Mouse (Mus musculus): ENCODE measurements around the gene Tnfsf12. TPM values are rescaled to one million over a fixed set of nuclear protein-coding genes. Genes with fewer than 3 reads are reported as not detected.
A peak's percentile ranks its signal among the peaks of the same experiment; 100 is the strongest.

Gene Tnfsf12
- polyA plus RNA-seq, 1 experiment: 7.1 TPM

DNA sequence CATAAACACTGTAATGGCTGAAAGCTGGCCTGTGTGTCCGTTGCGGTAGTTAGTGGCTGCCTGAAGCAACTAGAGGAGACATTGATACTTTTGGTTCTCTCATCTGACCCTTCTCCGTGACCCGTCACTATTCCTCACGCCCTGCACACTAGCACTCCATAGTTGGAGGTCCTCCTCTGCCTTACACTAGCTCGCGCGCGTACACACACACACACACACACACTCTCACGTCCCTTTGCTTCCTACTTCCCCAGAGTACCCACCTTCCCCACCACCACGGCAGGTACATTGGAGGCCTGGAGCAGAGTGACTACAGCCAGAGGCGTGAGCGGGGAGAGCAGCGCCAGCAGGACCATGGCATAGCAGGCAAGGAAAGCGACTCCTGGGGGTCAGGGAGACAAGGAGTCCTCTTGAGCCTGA lies 38.2 kb downstream of the Tnfsf12 start:
- Histone ChIP-seq H3K4me1 (ENCODE audit: control insufficient read depth, insufficient read depth, low read length) (no peaks in the 10 kb centered on the region; the same call in 1 of the 2 replicates), H3K27ac (ENCODE audit: control insufficient read depth, insufficient read depth, low read depth, low read length, poor library complexity) (no peak overlapping the region), H3K4me3 (replicated peaks; ENCODE audit: control insufficient read depth, low read depth, low read length) (no peak overlapping the region)
- no peak for TF ChIP-seq CTCF (IDR thresholded peaks at IDR 0.05; ENCODE audit: control insufficient read depth, insufficient read depth, low read length)
- TF ChIP-seq POLR2A (IDR thresholded peaks at IDR 0.05; ENCODE audit: borderline replicate concordance, control insufficient read depth, low read depth, low read length): no peak
- 83% methylated on average over 15 of the region's 15 CpGs for WGBS

DNA sequence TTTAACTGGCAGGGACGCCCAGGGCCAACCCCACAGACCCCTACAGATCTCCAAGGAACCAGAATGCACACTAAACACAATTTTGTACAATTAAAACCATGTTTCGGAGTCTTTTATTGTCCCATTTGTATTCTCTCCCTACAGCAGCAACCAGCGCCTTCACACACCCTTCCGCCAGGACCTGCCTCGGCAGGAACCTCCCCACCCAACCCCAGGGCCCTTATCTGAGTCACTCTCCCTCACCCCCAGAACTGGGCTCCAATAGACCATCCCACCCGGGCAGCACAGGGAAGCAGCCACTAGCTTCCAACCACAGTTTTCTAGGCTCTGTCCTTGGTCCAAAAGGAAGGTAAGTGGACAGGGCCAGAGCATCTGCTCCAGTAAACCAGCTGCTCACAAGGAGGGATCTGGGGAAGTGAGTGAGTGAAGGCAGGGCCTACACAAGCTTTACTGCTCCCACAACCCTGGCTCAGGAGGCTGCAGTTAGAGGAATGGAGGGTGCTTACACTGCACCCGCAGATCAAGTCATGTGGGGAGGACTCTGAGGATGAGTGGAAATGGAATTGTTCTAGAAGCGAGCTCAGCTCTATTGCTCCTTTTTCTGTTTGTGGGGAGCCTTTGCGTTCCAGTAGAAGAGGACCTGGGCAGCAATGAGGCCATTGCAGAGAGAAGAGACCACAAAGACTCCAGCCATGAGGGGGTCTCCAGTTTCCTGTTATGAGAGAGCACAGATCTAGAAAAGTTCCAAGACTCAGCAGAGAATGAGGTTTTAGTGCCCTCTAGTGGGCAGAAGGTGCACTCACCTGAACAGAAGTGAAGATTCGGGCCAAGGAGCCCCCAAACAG lies 38.8 kb downstream of the Tnfsf12 start:
- Histone ChIP-seq H3K27ac (ENCODE audit: control insufficient read depth, insufficient read depth, low read depth, low read length, poor library complexity) (no peak overlapping the region), H3K4me3 (replicated peaks; ENCODE audit: control insufficient read depth, low read depth, low read length) (no peak overlapping the region), H3K4me1 (ENCODE audit: control insufficient read depth, insufficient read depth, low read length) (no peaks in the 10 kb centered on the region; the same call in 1 of the 2 replicates)
- TF ChIP-seq CTCF (IDR thresholded peaks at IDR 0.05; ENCODE audit: control insufficient read depth, insufficient read depth, low read length): peak; percentile 78
- no peak for TF ChIP-seq POLR2A (IDR thresholded peaks at IDR 0.05; ENCODE audit: borderline replicate concordance, control insufficient read depth, low read depth, low read length)
- 59% methylated on average over 10 of the region's 10 CpGs for WGBS

DNA sequence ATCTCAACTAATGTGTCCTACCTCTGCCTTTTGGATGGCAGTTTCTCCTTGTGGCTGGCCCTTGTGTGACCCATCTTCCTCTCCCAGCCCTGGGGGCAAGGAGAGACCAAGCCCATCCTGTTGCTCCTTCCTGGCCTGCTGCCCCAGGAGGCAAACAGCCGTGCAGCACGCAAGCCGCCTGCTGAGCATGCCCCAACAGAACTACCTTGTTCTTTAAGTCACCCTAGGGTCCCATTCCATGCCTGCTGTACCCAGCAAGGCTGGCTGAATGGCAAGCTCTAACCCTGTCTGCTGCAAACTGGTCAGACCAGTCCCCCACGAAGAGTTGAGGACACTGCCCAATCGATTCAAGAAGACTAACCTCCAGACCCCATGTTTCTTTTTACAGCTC lies 39.6 kb downstream of the Tnfsf12 start:
- Histone ChIP-seq H3K4me1 (ENCODE audit: control insufficient read depth, insufficient read depth, low read length) (no peaks in the 10 kb centered on the region; the same call in 1 of the 2 replicates), H3K27ac (ENCODE audit: control insufficient read depth, insufficient read depth, low read depth, low read length, poor library complexity) (no peak overlapping the region), H3K4me3 (replicated peaks; ENCODE audit: control insufficient read depth, low read depth, low read length) (no peak overlapping the region)
- WGBS: 87% methylated on average over 5 of the region's 5 CpGs
- TF ChIP-seq POLR2A (IDR thresholded peaks at IDR 0.05; ENCODE audit: borderline replicate concordance, control insufficient read depth, low read depth, low read length): no peak
- TF ChIP-seq CTCF (IDR thresholded peaks at IDR 0.05; ENCODE audit: control insufficient read depth, insufficient read depth, low read length): no peak

DNA sequence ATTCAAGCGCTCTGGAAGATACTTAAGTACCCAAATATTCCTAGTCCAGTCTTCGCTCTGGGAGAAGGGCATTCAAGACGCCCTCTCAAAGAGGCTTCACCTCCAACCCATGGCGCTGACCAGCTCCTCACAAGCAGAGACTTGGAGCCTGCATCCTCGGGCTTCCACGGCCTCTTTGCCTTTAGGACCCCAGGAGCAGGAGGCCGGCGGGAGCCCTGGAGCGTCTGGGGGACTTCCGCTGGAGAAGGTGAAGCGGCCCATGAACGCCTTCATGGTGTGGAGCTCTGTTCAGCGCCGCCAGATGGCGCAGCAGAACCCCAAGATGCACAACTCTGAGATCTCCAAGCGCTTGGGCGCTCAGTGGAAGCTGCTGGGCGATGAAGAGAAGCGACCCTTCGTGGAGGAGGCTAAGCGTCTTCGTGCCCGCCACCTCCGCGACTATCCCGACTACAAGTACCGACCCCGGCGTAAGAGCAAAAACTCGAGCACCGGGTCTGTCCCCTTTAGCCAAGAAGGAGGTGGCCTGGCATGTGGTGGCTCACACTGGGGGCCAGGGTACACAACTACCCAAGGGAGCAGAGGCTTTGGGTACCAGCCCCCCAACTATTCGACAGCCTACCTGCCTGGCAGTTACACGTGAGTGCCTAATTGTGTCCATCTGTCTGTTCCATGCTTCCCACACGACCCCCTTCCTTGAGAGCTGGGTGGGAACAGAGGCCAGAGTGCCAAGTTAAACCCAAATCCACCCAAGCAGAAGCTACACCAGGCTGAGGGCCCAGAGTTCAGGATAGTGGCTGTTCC lies 40.2 kb downstream of the Tnfsf12 start, which contains the start of gene Sox15:
Sox15 (plus strand) TSS at position 51 of the 801 bp plus-strand sequence.
- Histone ChIP-seq H3K4me1 (ENCODE audit: control insufficient read depth, insufficient read depth, low read length) (no peaks in the 10 kb centered on the region; the same call in 1 of the 2 replicates), H3K4me3 (replicated peaks; ENCODE audit: control insufficient read depth, low read depth, low read length) (no peak within 1 kb of the TSS), H3K27ac (ENCODE audit: control insufficient read depth, insufficient read depth, low read depth, low read length, poor library complexity) (peak within 1 kb of the TSS; percentile 9; the same call in 1 of the 2 replicates)
- TF ChIP-seq CTCF (IDR thresholded peaks at IDR 0.05; ENCODE audit: control insufficient read depth, insufficient read depth, low read length) (peak; percentile 71), POLR2A (IDR thresholded peaks at IDR 0.05; ENCODE audit: borderline replicate concordance, control insufficient read depth, low read depth, low read length) (no peak)
- 57% methylated on average over 34 of the region's 34 CpGs for WGBS

DNA sequence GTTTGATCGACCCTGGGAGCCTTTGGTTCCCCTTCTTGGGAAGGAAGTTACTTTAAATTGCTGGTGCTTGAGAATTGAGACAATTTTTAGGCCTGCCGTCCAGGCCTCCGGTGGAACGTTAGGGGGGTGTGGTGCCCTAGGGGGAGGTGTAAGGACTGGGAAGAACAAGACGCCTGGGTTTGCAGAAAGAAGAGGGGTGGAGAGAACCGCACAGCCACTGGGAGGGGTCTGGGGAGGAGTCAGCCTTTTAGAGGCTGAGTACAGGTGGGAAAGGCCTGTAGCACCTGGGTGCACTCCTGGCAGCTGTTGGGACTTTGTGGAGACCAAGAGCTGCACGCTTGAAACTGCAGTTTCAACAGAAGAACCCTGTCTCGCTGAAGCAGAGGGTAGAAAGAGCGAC lies 40.9 kb downstream of the Tnfsf12 start:
- Histone ChIP-seq H3K4me3 (replicated peaks; ENCODE audit: control insufficient read depth, low read depth, low read length) (no peak overlapping the region), H3K27ac (ENCODE audit: control insufficient read depth, insufficient read depth, low read depth, low read length, poor library complexity) (peak overlapping the region; percentile 8; the same call in 1 of the 2 replicates), H3K4me1 (ENCODE audit: control insufficient read depth, insufficient read depth, low read length) (no peaks in the 10 kb centered on the region; the same call in 1 of the 2 replicates)
- WGBS: 37% methylated on average over 9 of the region's 9 CpGs
- TF ChIP-seq CTCF (IDR thresholded peaks at IDR 0.05; ENCODE audit: control insufficient read depth, insufficient read depth, low read length) (no peak), POLR2A (IDR thresholded peaks at IDR 0.05; ENCODE audit: borderline replicate concordance, control insufficient read depth, low read depth, low read length) (no peak)

DNA sequence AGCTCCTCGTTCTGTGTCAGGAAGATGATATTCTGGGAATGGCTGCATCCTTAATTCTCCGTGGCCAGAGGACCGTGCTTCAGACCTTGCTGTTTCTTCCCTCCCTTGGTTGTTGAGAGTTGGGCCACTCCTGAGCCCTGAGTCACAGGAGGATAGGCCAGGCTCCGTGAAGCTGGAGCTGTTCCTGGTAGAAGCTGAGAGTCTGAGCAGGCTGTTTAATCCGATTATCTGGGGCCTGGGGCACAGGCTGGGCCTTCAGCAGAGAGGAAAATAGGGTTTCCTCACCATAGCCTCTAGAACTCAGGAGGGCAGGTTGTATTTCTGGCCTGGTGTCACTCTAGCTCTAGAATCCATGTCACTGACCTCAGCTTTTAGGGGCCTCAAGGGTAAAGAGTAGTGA lies 42.2 kb downstream of the Tnfsf12 start:
- Histone ChIP-seq H3K4me3 (replicated peaks; ENCODE audit: control insufficient read depth, low read depth, low read length) (no peak overlapping the region), H3K27ac (ENCODE audit: control insufficient read depth, insufficient read depth, low read depth, low read length, poor library complexity) (no peak overlapping the region), H3K4me1 (ENCODE audit: control insufficient read depth, insufficient read depth, low read length) (no peaks in the 10 kb centered on the region; the same call in 1 of the 2 replicates)
- TF ChIP-seq CTCF (IDR thresholded peaks at IDR 0.05; ENCODE audit: control insufficient read depth, insufficient read depth, low read length) (no peak), POLR2A (IDR thresholded peaks at IDR 0.05; ENCODE audit: borderline replicate concordance, control insufficient read depth, low read depth, low read length) (no peak)
- WGBS: 88% methylated on average over 5 of the region's 5 CpGs

DNA sequence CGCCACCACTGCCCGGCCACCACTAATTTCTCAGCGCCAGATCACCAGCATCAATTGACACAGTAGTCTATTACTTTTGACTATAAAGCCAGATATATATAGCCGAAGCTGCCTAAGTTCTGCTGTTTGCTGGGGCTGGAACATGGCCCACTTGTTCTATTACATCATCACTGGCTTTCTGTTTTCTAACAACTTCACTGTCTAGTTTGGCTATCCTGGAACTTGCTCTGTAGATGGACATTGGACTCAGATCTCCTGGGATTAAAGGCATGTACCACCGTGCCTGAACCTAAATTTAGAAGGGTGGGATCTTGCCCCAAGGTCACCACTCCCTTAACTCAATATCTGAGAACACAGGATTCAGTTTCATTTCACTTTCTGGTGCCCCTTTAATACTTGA lies 49.8 kb downstream of the Tnfsf12 start:
- TF ChIP-seq CTCF (IDR thresholded peaks at IDR 0.05; ENCODE audit: control insufficient read depth, insufficient read depth, low read length): no peak
- no peak for TF ChIP-seq POLR2A (IDR thresholded peaks at IDR 0.05; ENCODE audit: borderline replicate concordance, control insufficient read depth, low read depth, low read length)
- Histone ChIP-seq H3K27ac (ENCODE audit: control insufficient read depth, insufficient read depth, low read depth, low read length, poor library complexity) (no peak overlapping the region), H3K4me3 (replicated peaks; ENCODE audit: control insufficient read depth, low read depth, low read length) (no peak overlapping the region), H3K4me1 (ENCODE audit: control insufficient read depth, insufficient read depth, low read length) (no peaks in the 10 kb centered on the region)
- 86% methylated on average over 5 of the region's 5 CpGs for WGBS

Other genes with a start within 250 kb of the Tnfsf12 start
- gene Dnah2, start 146.7 kb downstream of the Tnfsf12 start, polyA plus RNA-seq (2011; ENCODE audit: insufficient read depth, insufficient read length, low replicate concordance, missing spikeins): 0.90 and 1.4 TPM in 2 replicates
- gene Efnb3, start 135.6 kb downstream of the Tnfsf12 start, polyA plus RNA-seq (2011; ENCODE audit: insufficient read depth, insufficient read length, low replicate concordance, missing spikeins): 1.9 and 2.2 TPM in 2 replicates
- 28.1 and 36.2 TPM in 2 replicates for gene Wrap53, start 115.6 kb downstream of the Tnfsf12 start, polyA plus RNA-seq (2011; ENCODE audit: insufficient read depth, insufficient read length, low replicate concordance, missing spikeins)
- 34.5 and 71.7 TPM in 2 replicates for gene Trp53, start 115.5 kb downstream of the Tnfsf12 start, polyA plus RNA-seq (2011; ENCODE audit: insufficient read depth, insufficient read length, low replicate concordance, missing spikeins)
- 12.1 and 16.9 TPM in 2 replicates for gene Atp1b2, start 89.9 kb downstream of the Tnfsf12 start, polyA plus RNA-seq (2011; ENCODE audit: insufficient read depth, insufficient read length, low replicate concordance, missing spikeins)
- gene Shbg, start 77.9 kb downstream of the Tnfsf12 start, polyA plus RNA-seq (2011; ENCODE audit: insufficient read depth, insufficient read length, low replicate concordance, missing spikeins): not detected in 2 replicates
- gene Sat2, start 73.8 kb downstream of the Tnfsf12 start, polyA plus RNA-seq (2011; ENCODE audit: insufficient read depth, insufficient read length, low replicate concordance, missing spikeins): 1.4 and 2.4 TPM in 2 replicates
- gene Fxr2, start 62.9 kb downstream of the Tnfsf12 start, polyA plus RNA-seq (2011; ENCODE audit: insufficient read depth, insufficient read length, low replicate concordance, missing spikeins): 32.3 and 66.3 TPM in 2 replicates
- gene Sox15, start 40.5 kb downstream of the Tnfsf12 start, polyA plus RNA-seq (2011; ENCODE audit: insufficient read depth, insufficient read length, low replicate concordance, missing spikeins): not detected in 2 replicates
- 62.4 and 109 TPM in 2 replicates for gene Mpdu1, start 33.2 kb downstream of the Tnfsf12 start, polyA plus RNA-seq (2011; ENCODE audit: insufficient read depth, insufficient read length, low replicate concordance, missing spikeins)
- 28.0 and 51.6 TPM in 2 replicates for gene Cd68, start 29.7 kb downstream of the Tnfsf12 start, polyA plus RNA-seq (2011; ENCODE audit: insufficient read depth, insufficient read length, low replicate concordance, missing spikeins)
- 268 and 540 TPM in 2 replicates for gene Eif4a1, start 23.4 kb downstream of the Tnfsf12 start, polyA plus RNA-seq (2011; ENCODE audit: insufficient read depth, insufficient read length, low replicate concordance, missing spikeins)
- gene Senp3, start 13.8 kb downstream of the Tnfsf12 start, polyA plus RNA-seq (2011; ENCODE audit: insufficient read depth, insufficient read length, low replicate concordance, missing spikeins): 46.3 and 67.8 TPM in 2 replicates
- 2.3 and 3.1 TPM in 2 replicates for gene Tnfsf13, start 10.1 kb downstream of the Tnfsf12 start, polyA plus RNA-seq (2011; ENCODE audit: insufficient read depth, insufficient read length, low replicate concordance, missing spikeins)
- gene Tnfsfm13, start 249 bp upstream of the Tnfsf12 start, polyA plus RNA-seq (2011; ENCODE audit: insufficient read depth, insufficient read length, low replicate concordance, missing spikeins): 7.6 and 17.0 TPM in 2 replicates
- 28.8 and 49.2 TPM in 2 replicates for gene Polr2a, start 62.8 kb upstream of the Tnfsf12 start, polyA plus RNA-seq (2011; ENCODE audit: insufficient read depth, insufficient read length, low replicate concordance, missing spikeins)
- not detected in 2 replicates for gene Slc35g3, start 66.1 kb upstream of the Tnfsf12 start, polyA plus RNA-seq (2011; ENCODE audit: insufficient read depth, insufficient read length, low replicate concordance, missing spikeins)
- 8.4 and 13.8 TPM in 2 replicates for gene Zbtb4, start 70.1 kb upstream of the Tnfsf12 start, polyA plus RNA-seq (2011; ENCODE audit: insufficient read depth, insufficient read length, low replicate concordance, missing spikeins)
- 1.8 and 3.5 TPM in 2 replicates for gene Chrnb1, start 100.1 kb upstream of the Tnfsf12 start, polyA plus RNA-seq (2011; ENCODE audit: insufficient read depth, insufficient read length, low replicate concordance, missing spikeins)
- 0.32 and 1.00 TPM in 2 replicates for gene Fgf11, start 106.0 kb upstream of the Tnfsf12 start, polyA plus RNA-seq (2011; ENCODE audit: insufficient read depth, insufficient read length, low replicate concordance, missing spikeins)
- gene Tmem102, start 109.8 kb upstream of the Tnfsf12 start, polyA plus RNA-seq (2011; ENCODE audit: insufficient read depth, insufficient read length, low replicate concordance, missing spikeins): not detected in 2 replicates
- gene Gm39566, start 119.4 kb upstream of the Tnfsf12 start, polyA plus RNA-seq (2011; ENCODE audit: insufficient read depth, insufficient read length, low replicate concordance, missing spikeins): not detected in 2 replicates
- not detected in 2 replicates for gene Spem2, start 122.6 kb upstream of the Tnfsf12 start, polyA plus RNA-seq (2011; ENCODE audit: insufficient read depth, insufficient read length, low replicate concordance, missing spikeins)
- gene Spem1, start 126.3 kb upstream of the Tnfsf12 start, polyA plus RNA-seq (2011; ENCODE audit: insufficient read depth, insufficient read length, low replicate concordance, missing spikeins): not detected in 2 replicates
- 5.3 and 6.0 TPM in 2 replicates for gene Nlgn2, start 141.9 kb upstream of the Tnfsf12 start, polyA plus RNA-seq (2011; ENCODE audit: insufficient read depth, insufficient read length, low replicate concordance, missing spikeins)
- 180 and 202 TPM in 2 replicates for gene Tmem256, start 142.7 kb upstream of the Tnfsf12 start, polyA plus RNA-seq (2011; ENCODE audit: insufficient read depth, insufficient read length, low replicate concordance, missing spikeins)
- 38.3 and 50.9 TPM in 2 replicates for gene Plscr3, start 150.5 kb upstream of the Tnfsf12 start, polyA plus RNA-seq (2011; ENCODE audit: insufficient read depth, insufficient read length, low replicate concordance, missing spikeins)
- gene Tnk1, start 162.9 kb upstream of the Tnfsf12 start, polyA plus RNA-seq (2011; ENCODE audit: insufficient read depth, insufficient read length, low replicate concordance, missing spikeins): 2.9 and 5.4 TPM in 2 replicates
- not detected in 2 replicates for gene Tmem95, start 182.2 kb upstream of the Tnfsf12 start, polyA plus RNA-seq (2011; ENCODE audit: insufficient read depth, insufficient read length, low replicate concordance, missing spikeins)
- gene Kctd11, start 185.6 kb upstream of the Tnfsf12 start, polyA plus RNA-seq (2011; ENCODE audit: insufficient read depth, insufficient read length, low replicate concordance, missing spikeins): 1.8 and 3.6 TPM in 2 replicates
- 63.5 and 179 TPM in 2 replicates for gene Acap1, start 199.7 kb upstream of the Tnfsf12 start, polyA plus RNA-seq (2011; ENCODE audit: insufficient read depth, insufficient read length, low replicate concordance, missing spikeins)
- gene 2810408A11Rik, start 205.1 kb upstream of the Tnfsf12 start, polyA plus RNA-seq (2011; ENCODE audit: insufficient read depth, insufficient read length, low replicate concordance, missing spikeins): 2.7 and 5.6 TPM in 2 replicates
- 25.7 and 38.2 TPM in 2 replicates for gene Neurl4, start 205.2 kb upstream of the Tnfsf12 start, polyA plus RNA-seq (2011; ENCODE audit: insufficient read depth, insufficient read length, low replicate concordance, missing spikeins)
- gene Gps2, start 218.0 kb upstream of the Tnfsf12 start, polyA plus RNA-seq (2011; ENCODE audit: insufficient read depth, insufficient read length, low replicate concordance, missing spikeins): 120 and 203 TPM in 2 replicates
- 378 and 387 TPM in 2 replicates for gene Eif5a, start 226.1 kb upstream of the Tnfsf12 start, polyA plus RNA-seq (2011; ENCODE audit: insufficient read depth, insufficient read length, low replicate concordance, missing spikeins)
- 1.2 and 1.5 TPM in 2 replicates for gene Ybx2, start 239.9 kb upstream of the Tnfsf12 start, polyA plus RNA-seq (2011; ENCODE audit: insufficient read depth, insufficient read length, low replicate concordance, missing spikeins)

All from bone marrow, adult 2 months (tissue).